Mouse (Mus musculus) hindbrain, embryonic 16.5 days (tissue): Measurements from ENCODE around the gene Paxx. TPM values are rescaled to one million over a fixed set of nuclear protein-coding genes. Genes with fewer than 3 reads are reported as not detected.

Experiments
- ATAC-seq: fragments of 200-750 bp; cut with Nextera tagmentation; 2 replicates; pipeline ENCODE4 v1.8.0; 2017; ENCODE audit warnings: moderate TSS enrichment, moderate library complexity
- H3K27ac ChIP-seq: fragments of 300-500 bp; sonication (generic); 2 replicates; pipeline ENCODE4 v1.5.1; 2014; ENCODE audit warnings: low read depth, mild to moderate bottlenecking, control low read depth, low read length, moderate library complexity
- H3K27me3 ChIP-seq: fragments of 300-500 bp; sonication (generic); replicated peaks from 2 replicates; pipeline ENCODE4 v1.6.1; 2014; ENCODE audit warnings: low read length; ENCODE audit not compliant: control insufficient read depth, insufficient read depth
- H3K36me3 ChIP-seq: fragments of 300-500 bp; sonication (generic); 2 replicates; pipeline ENCODE4 v1.6.1; 2014; ENCODE audit warnings: mild to moderate bottlenecking, low read length, moderate library complexity, mixed read lengths; ENCODE audit not compliant: control insufficient read depth, insufficient read depth
- H3K4me1 ChIP-seq: fragments of 300-500 bp; sonication (generic); 2 replicates; pipeline ENCODE4 v1.6.1; 2014; ENCODE audit warnings: low read depth, low read length; ENCODE audit not compliant: control insufficient read depth, insufficient read depth
- H3K4me2 ChIP-seq: fragments of 300-500 bp; sonication (generic); 2 replicates; pipeline ENCODE4 v1.6.1; 2014; ENCODE audit warnings: mild to moderate bottlenecking, low read length, control low read depth, moderate library complexity
- H3K4me3 ChIP-seq: fragments of 300-500 bp; sonication (generic); 2 replicates; pipeline ENCODE4 v1.5.1; 2014; ENCODE audit warnings: mild to moderate bottlenecking, low read length, control low read depth, moderate library complexity
- H3K9ac ChIP-seq: fragments of 300-500 bp; sonication (generic); 2 replicates; pipeline ENCODE4 v1.6.1; 2014; ENCODE audit warnings: low read depth, mild to moderate bottlenecking, control low read depth, low read length, moderate library complexity
- H3K9me3 ChIP-seq: fragments of 300-500 bp; sonication (generic); 2 replicates; pipeline ENCODE4 v1.6.1; 2014; ENCODE audit warnings: mild to moderate bottlenecking, low read length, moderate library complexity; ENCODE audit not compliant: control insufficient read depth
- WGBS: fragments of 180-500 bp; shearing (Covaris S2); extraction: QIAGEN DNeasy Blood & Tissue Kit; methylation state at CpG from one replicate; pipeline ENCODE4 v1.1.7; 2014; 5-methylcytosine and 5-hydroxymethylcytosine counted together
- polyA plus RNA-seq: library from polyadenylated mRNA; unstranded; fragments of >200 nt; fragmentation: Nextera tagmentation; extraction: Ambion mirVana; gene quantifications from 2 replicates; pipeline ENCODE4 v1.2.1, GENCODE M21; 2015

Paxx gene
- polyA plus RNA-seq, result 117 and 134 TPM in 2 replicates

DNA sequence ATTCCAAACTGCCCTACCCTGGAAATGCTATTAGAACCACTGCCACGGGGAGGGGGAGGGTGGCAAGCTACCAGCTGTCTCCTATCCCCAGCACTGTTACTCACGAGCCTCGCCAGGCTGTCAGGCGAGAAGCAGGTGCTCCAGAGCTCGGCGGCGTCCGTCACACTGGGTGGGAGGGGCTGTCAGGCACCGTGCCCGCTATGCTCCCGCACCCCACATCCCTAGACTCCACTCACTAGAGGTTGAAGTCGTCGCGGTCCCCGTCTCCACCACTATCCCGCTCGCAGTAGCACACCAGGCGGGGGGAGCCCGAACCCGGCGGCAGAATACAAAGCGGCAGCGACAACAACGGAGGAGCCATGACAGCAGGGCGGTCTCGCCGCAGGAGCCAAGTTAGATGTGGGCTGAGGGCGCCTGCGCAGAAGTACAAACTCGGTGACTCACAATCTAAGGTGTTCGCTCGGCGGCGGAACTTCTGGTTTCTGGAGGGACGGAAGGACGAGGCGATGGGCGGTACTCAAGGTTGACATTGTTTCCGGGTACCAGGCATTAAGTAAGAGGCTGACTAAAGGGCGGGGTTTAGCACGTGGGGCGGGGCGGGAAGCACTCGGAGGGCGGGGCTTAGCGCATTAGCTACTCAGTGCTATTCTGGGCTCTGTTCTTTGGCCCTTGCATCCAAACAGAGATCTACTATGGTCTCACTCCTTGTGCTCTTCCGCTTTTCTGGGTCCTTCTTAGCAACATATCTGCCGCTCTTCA is at the start of gene Paxx:
TSS of gene Paxx (minus strand) at position 544 of the 759 bp plus-strand sequence.
- no peaks in the 10 kb centered on the region for H3K9me3 ChIP-seq
- peak within 1 kb of the TSS; percentile 88 for H3K4me2 ChIP-seq
- H3K4me1 ChIP-seq, result peaks cover 18% of the 10 kb centered on the region
- H3K27ac ChIP-seq, result peak within 1 kb of the TSS; percentile 95
- under 1% methylated on average over 48 of the region's 48 CpGs for WGBS
- ATAC-seq, result peak; percentile 93
- H3K9ac ChIP-seq, result peak within 1 kb of the TSS; percentile 76
- H3K4me3 ChIP-seq, result peak within 1 kb of the TSS; percentile 74
- peaks cover 3% of the 10 kb centered on the region; the same call in 1 of the 2 replicates for H3K36me3 ChIP-seq
- H3K27me3 ChIP-seq, result no peaks in the 10 kb centered on the region

DNA sequence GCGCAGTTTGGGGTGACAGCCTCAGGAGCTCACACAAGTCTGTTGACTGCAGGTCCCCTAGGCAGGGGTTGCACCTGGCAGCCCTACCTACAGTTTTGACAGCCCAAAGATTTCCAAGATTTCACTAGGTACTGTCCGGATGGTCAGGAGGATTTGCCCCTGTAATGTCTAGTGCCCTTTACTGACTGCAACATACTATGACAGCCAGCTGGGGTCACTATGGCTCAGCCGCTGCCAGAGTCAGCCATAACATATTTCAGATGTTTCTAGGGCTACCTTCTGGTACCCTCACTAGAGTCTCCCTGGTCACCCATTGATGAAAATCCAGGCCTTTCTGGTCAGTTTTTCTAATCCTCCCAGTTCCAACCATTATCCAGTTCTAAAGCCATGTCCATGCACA is 49.0 kb upstream of the Paxx start:
- ATAC-seq, result no peak
- Histone ChIP-seq H3K4me3 (no peak overlapping the region), H3K36me3 (peaks cover 11% of the 10 kb centered on the region), H3K9ac (no peak overlapping the region), H3K9me3 (no peaks in the 10 kb centered on the region), H3K4me1 (no peaks in the 10 kb centered on the region), H3K27ac (no peak overlapping the region), H3K27me3 (no peaks in the 10 kb centered on the region), H3K4me2 (no peak overlapping the region)
- WGBS, result 72% methylated on average over 3 of the region's 3 CpGs

DNA sequence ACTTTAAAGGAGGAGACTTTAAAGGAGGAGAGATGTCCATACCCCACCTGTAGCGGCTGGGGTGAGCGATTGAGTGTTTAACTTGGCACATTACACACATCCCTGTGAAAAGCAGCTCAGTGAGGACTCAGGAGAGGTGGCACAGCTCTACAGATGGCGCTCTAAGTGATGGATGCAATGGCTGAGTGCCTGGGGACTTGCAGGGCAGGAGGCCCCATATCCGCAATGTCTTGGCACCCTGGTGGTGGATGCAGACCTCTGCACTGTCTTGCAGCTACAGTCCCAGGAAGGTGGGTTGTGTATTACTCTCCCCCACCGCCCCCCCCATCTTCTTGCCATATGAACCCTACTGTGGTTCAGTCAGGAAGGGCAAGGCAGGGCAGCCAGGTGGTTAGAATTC is 46.1 kb upstream of the Paxx start:
- 35% methylated on average over 5 of the region's 5 CpGs for WGBS
- ATAC-seq, result no peak
- Histone ChIP-seq H3K27ac (no peak overlapping the region), H3K4me3 (no peak overlapping the region), H3K4me2 (no peak overlapping the region), H3K36me3 (peaks cover 22% of the 10 kb centered on the region), H3K27me3 (no peaks in the 10 kb centered on the region), H3K9me3 (no peaks in the 10 kb centered on the region), H3K4me1 (peaks cover 3% of the 10 kb centered on the region), H3K9ac (no peak overlapping the region)

DNA sequence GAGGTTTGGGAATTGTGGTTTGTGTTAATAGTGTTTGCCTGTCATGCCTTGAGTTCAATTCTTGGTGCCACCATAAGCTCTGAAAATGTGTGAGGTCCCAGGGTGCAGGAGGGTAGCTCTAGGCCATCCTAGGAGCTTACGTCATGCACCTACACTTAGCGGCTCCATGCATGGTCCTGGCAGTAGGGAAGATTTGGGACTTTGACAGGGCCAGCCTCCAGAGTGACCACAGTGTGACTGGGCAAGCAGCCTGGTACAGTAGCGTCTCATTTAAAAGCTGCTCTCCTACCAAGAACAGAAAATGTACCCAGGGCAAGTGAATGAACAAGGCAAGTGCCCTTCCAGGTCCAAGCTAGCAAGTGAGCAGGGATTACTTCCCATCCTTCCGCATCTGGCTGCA is 45.0 kb upstream of the Paxx start:
- Histone ChIP-seq H3K9me3 (no peaks in the 10 kb centered on the region), H3K4me1 (peaks cover 10% of the 10 kb centered on the region), H3K27ac (no peak overlapping the region), H3K9ac (no peak overlapping the region), H3K27me3 (no peaks in the 10 kb centered on the region), H3K36me3 (peaks cover 22% of the 10 kb centered on the region), H3K4me2 (no peak overlapping the region), H3K4me3 (no peak overlapping the region)
- WGBS, result 97% methylated on average over 4 of the region's 4 CpGs
- no peak for ATAC-seq

DNA sequence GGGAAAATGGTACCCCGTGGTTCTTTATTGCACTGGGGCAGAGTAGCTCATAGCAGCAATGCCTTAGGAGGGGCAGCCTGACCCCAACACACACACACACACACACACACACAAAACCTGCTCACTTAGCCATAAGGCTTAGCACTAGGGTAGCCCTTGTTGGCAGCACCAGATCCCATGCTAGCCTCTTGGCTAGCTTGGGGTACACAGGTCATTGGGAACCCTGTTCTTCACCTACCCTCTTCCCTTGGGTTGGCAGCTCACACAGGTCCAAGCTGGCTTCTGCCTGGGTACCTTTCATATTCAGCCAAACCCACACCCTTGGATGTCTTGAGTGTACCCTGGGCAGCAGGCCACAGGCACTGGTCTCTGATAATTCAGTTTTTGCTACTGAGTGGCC is 44.1 kb upstream of the Paxx start:
- no peak for ATAC-seq
- H3K27ac ChIP-seq, result no peak overlapping the region
- 89% methylated on average over 1 of the region's 1 CpGs for WGBS

DNA sequence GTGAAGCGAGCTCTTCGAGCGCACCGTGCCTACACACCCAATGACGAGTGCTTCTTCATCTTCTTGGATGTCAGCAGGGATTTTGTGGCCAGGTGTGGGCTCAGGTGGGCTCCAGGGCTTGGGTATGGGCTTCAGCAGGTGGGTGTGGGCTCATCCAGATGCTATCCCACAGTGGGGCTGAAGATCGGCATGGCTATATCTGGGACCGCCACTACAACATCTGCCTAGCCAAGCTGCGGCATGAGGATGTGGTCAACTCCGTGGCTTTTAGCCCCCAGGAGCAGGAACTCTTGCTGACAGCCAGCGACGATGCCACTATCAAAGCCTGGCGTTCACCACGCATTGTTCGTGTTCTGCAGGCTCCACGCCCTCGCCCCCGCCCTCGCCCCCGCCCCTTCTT is 43.6 kb upstream of the Paxx start:
- H3K27me3 ChIP-seq, result no peaks in the 10 kb centered on the region
- WGBS, result 95% methylated on average over 19 of the region's 19 CpGs

More for the DNA sequence above, 44.1 kb upstream of the Paxx start:
- no peaks in the 10 kb centered on the region for H3K9me3 ChIP-seq
- peaks cover 22% of the 10 kb centered on the region for H3K36me3 ChIP-seq
- no peak overlapping the region for H3K4me2 ChIP-seq
- H3K4me3 ChIP-seq, result no peak overlapping the region
- H3K9ac ChIP-seq, result no peak overlapping the region
- H3K4me1 ChIP-seq, result peaks cover 13% of the 10 kb centered on the region
- no peaks in the 10 kb centered on the region for H3K27me3 ChIP-seq

DNA sequence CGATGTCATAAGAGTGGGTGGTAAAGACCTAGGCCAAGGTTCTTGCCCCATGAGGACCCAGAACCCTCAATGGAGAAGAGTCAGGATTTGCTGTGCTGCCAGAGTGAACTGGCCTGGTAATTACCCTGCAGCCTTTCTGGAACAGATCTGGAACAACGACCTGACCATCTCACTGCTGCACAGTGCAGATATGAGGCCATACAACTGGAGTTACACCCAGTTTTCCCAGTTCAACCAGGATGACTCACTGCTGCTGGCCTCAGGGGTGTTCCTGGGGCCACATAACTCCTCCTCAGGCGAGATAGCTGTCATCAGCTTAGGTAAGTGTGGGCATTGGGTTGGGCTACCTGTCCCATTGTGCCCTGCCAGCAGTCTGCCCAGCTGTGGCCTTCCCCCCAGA is 41.8 kb upstream of the Paxx start:
- Histone ChIP-seq H3K9ac (no peak overlapping the region), H3K27ac (no peak overlapping the region), H3K4me1 (peaks cover 14% of the 10 kb centered on the region), H3K4me2 (no peak overlapping the region), H3K36me3 (peaks cover 22% of the 10 kb centered on the region), H3K4me3 (no peak overlapping the region), H3K27me3 (no peaks in the 10 kb centered on the region), H3K9me3 (no peaks in the 10 kb centered on the region)
- 82% methylated on average over 3 of the region's 3 CpGs for WGBS
- no peak for ATAC-seq

More for the DNA sequence above, 43.6 kb upstream of the Paxx start:
- ATAC-seq, result no peak
- H3K4me3 ChIP-seq, result no peak overlapping the region
- H3K36me3 ChIP-seq, result peaks cover 22% of the 10 kb centered on the region
- peaks cover 14% of the 10 kb centered on the region for H3K4me1 ChIP-seq
- H3K9me3 ChIP-seq, result no peaks in the 10 kb centered on the region
- no peak overlapping the region for H3K4me2 ChIP-seq
- no peak overlapping the region for H3K27ac ChIP-seq
- H3K9ac ChIP-seq, result no peak overlapping the region

DNA sequence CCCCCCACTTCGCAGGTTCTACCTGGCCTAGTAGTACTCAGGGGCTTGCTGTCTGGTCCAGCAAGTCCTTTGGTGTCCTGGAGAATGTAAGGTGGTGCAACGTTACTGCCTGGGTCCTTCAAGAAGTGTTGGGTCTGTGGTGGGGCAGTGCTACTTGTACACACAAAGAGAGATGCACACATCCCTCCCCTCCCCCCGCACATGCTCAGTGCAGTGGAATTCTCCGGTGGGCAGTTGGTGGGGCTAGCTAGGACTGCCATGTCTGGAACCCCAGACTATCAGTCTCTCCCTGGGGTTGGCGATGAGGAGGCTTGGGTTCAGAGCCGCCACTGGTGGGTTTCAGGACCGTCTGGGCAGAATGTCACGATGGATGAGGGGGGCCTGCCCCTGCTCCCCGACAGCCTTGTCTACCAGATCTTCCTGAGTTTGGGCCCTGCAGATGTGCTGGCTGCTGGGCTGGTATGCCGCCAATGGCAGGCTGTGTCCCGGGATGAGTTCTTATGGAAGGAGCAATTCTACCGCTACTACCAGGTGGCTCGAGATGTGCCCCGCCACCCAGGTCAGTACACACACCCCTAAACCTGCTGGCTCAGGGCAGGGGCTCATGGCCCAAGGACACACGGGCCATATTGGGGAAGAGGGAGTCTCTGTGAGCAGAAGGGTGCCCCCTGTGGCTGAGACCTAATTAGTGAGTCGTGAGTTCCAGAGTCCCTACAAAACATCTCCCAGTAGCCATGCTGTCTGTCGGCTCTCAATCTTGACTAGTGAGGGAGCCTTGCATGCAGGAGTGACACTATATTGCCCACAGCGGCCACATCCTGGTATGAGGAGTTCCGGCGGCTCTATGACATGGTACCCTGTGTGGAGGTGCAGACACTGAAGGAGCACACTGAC is 40.9 kb upstream of the Paxx start, which contains the start of gene C8g:
TSS of gene C8g (minus strand) at position 127 of the 894 bp plus-strand sequence.
- peak within 1 kb of the TSS; percentile 87 for H3K4me2 ChIP-seq
- no peaks in the 10 kb centered on the region for H3K9me3 ChIP-seq
- H3K4me1 ChIP-seq, result peaks cover 14% of the 10 kb centered on the region
- 76% methylated on average over 19 of the region's 20 CpGs for WGBS
- H3K4me3 ChIP-seq, result peak within 1 kb of the TSS; percentile 76
- no peaks in the 10 kb centered on the region for H3K27me3 ChIP-seq
- peak; percentile 2; the same call in 1 of the 2 replicates for ATAC-seq
- H3K36me3 ChIP-seq, result peaks cover 22% of the 10 kb centered on the region
- peak within 1 kb of the TSS; percentile 75 for H3K27ac ChIP-seq
- peak within 1 kb of the TSS; percentile 82 for H3K9ac ChIP-seq
